Mouse (Mus musculus) lung, postnatal 0 days (tissue): ENCODE measurements at regions not wholly inside any gene's neighbourhood (a gene's known extent, or its start where the extent isn't known, plus 50 kb on each side); places are given as distances from the start of the nearest gene placed in this dataset.

Source experiments
- CTCF ChIP-seq: IDR thresholded peaks from 2 replicates; pipeline ENCODE4 v1.5.1; 2016; ENCODE audit warnings: antibody characterized with exemption, mild to moderate bottlenecking
- EP300 ChIP-seq: IDR thresholded peaks from 2 replicates; pipeline ENCODE4 v1.6.1; 2016; ENCODE audit warnings: antibody characterized with exemption, mild to moderate bottlenecking, control low read depth

DNA sequence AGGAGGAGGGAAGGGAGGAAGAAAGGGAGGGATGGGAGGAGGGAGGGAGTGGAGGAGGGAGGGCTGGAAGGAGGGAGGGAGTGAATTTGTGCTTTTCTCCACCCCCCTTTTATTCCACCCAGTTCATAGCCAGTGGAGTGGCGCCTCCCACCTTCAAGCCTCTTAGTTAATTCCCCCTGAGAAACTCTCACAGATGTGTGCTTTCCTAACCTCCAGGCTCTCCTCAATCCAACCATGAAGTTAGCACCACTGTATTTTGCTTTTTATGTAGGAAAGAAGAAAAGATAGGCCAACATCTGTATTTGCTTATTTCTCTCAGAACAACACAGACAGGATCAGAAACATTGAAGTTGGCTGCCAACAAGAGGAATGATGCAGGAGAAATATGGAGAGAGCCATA, 85.7 kb downstream of the Slc4a3 start:
- TF ChIP-seq CTCF (no peak), EP300 (no peak)
